ENCODE assay signal across 8 mouse cellular contexts in genomic region chr19:26607551-26608433, GRCm38 (mm10). TPM values are rescaled to one million over a fixed set of nuclear protein-coding genes. Genes with fewer than 3 reads are reported as not detected.
DNase-seq lines count a peak whose midpoint lies in the region; ATAC-seq and TF ChIP-seq lines count a peak whose summit lies in the region.

No protein-coding gene starts in this region.

- DNase-seq in 3T3-L1 (ENCODE audit: low read depth, low spot score) (peak; percentile 11), ES-CJ7 (ENCODE audit: low read depth, low spot score) (peak; percentile 33)
- DNase-seq in heart, embryonic 10.5 days (ENCODE audit: low spot score): peak; percentile 79
- no peak for DNase-seq in liver, embryonic 14.5 days (ENCODE audit: low read depth in 3 of 3, low spot score in 3 of 3)

- WGBS in embryonic facial prominence, embryonic 12.5 days: under 1% methylated on average over 39 of the region's 39 CpGs
- under 1% methylated on average over 39 of the region's 39 CpGs for WGBS in heart, embryonic 10.5 days
- WGBS in kidney, embryonic 15.5 days: 1% methylated on average over 39 of the region's 39 CpGs
- WGBS in liver, embryonic 14.5 days (ENCODE audit: insufficient replicate concordance): 5% methylated on average over 39 of the region's 39 CpGs
- WGBS in neural tube, embryonic 14.5 days: under 1% methylated on average over 38 of the region's 39 CpGs

- no peak for TF ChIP-seq EP300 in liver, embryonic 14.5 days (IDR thresholded peaks at IDR 0.05; ENCODE audit: low read depth)

- 0 out of 2 replicates have a peak, but pooled peaks cover 3% of the 10 kb centered on the region for H3K27me3 ChIP-seq in embryonic facial prominence, embryonic 12.5 days
- peaks cover 20% of the 10 kb centered on the region; the same call in 1 of the 2 replicates for H3K27me3 ChIP-seq in heart, embryonic 10.5 days (ENCODE audit: insufficient read depth, poor library complexity, severe bottlenecking)
- peaks cover 16% of the 10 kb centered on the region for H3K27me3 ChIP-seq in kidney, embryonic 15.5 days
- peaks cover 32% of the 10 kb centered on the region for H3K27me3 ChIP-seq in liver, embryonic 14.5 days (ENCODE audit: control insufficient read depth, insufficient read depth, low read length)
- H3K27me3 ChIP-seq in neural tube, embryonic 14.5 days (ENCODE audit: control insufficient read depth, insufficient read depth, low read length): peaks cover 10% of the 10 kb centered on the region

- ATAC-seq in embryonic facial prominence, embryonic 12.5 days (ENCODE audit: insufficient number of reproducible peaks, insufficient read depth, low FRiP score, low TSS enrichment): no peak
- ATAC-seq in kidney, embryonic 15.5 days (replicated peaks; ENCODE audit: low FRiP score): no peak
- ATAC-seq in liver, embryonic 14.5 days (ENCODE audit: insufficient read depth): no peak
- no peak for ATAC-seq in neural tube, embryonic 14.5 days (ENCODE audit: low read depth)
- no peak for ATAC-seq in megakaryocyte-erythroid progenitor cell, adult 5-6 weeks (replicated peaks; ENCODE audit: low FRiP score, low TSS enrichment, poor library complexity, severe bottlenecking)

- H3K9me3 ChIP-seq in embryonic facial prominence, embryonic 12.5 days: no peaks in the 10 kb centered on the region
- no peaks in the 10 kb centered on the region for H3K9me3 ChIP-seq in heart, embryonic 10.5 days
- H3K9me3 ChIP-seq in kidney, embryonic 15.5 days (replicated peaks): no peaks in the 10 kb centered on the region
- no peaks in the 10 kb centered on the region for H3K9me3 ChIP-seq in liver, embryonic 14.5 days (ENCODE audit: control insufficient read depth, low read length)
- no peaks in the 10 kb centered on the region for H3K9me3 ChIP-seq in neural tube, embryonic 14.5 days (ENCODE audit: control insufficient read depth, low read length)

- peak overlapping the region; percentile 64 for H3K4me3 ChIP-seq in embryonic facial prominence, embryonic 12.5 days
- peak overlapping the region; percentile 82 for H3K4me3 ChIP-seq in heart, embryonic 10.5 days
- H3K4me3 ChIP-seq in kidney, embryonic 15.5 days (replicated peaks): peak overlapping the region; percentile 74
- peak overlapping the region; percentile 56 to 66 for H3K4me3 ChIP-seq in liver, embryonic 14.5 days (ENCODE audit: insufficient read depth in 1 of 2, low read depth in 2 of 2, low read length in 2 of 2)
- H3K4me3 ChIP-seq in neural tube, embryonic 14.5 days (ENCODE audit: low read depth, low read length): peak overlapping the region; percentile 81

- peak overlapping the region; percentile 46 for H3K27ac ChIP-seq in embryonic facial prominence, embryonic 12.5 days
- H3K27ac ChIP-seq in heart, embryonic 10.5 days: peak overlapping the region; percentile 84
- H3K27ac ChIP-seq in kidney, embryonic 15.5 days: peak overlapping the region; percentile 95
- H3K27ac ChIP-seq in liver, embryonic 14.5 days: no peak overlapping the region
- H3K27ac ChIP-seq in neural tube, embryonic 14.5 days (ENCODE audit: low read depth, low read length): peak overlapping the region; percentile 40; the same call in 1 of the 2 replicates

- H3K9ac ChIP-seq in embryonic facial prominence, embryonic 12.5 days: peak overlapping the region; percentile 62
- H3K9ac ChIP-seq in kidney, embryonic 15.5 days: peak overlapping the region; percentile 60
- no peak overlapping the region for H3K9ac ChIP-seq in liver, embryonic 14.5 days (replicated peaks)
- H3K9ac ChIP-seq in neural tube, embryonic 14.5 days (replicated peaks; ENCODE audit: low read depth, low read length): peak overlapping the region; percentile 72

- TF ChIP-seq CTCF in liver, embryonic 14.5 days (IDR thresholded peaks at IDR 0.05; ENCODE audit: low read depth): no peak

- H3K36me3 ChIP-seq in embryonic facial prominence, embryonic 12.5 days: no peaks in the 10 kb centered on the region
- H3K36me3 ChIP-seq in heart, embryonic 10.5 days: no peaks in the 10 kb centered on the region
- no peaks in the 10 kb centered on the region for H3K36me3 ChIP-seq in kidney, embryonic 15.5 days
- no peaks in the 10 kb centered on the region for H3K36me3 ChIP-seq in liver, embryonic 14.5 days (replicated peaks; ENCODE audit: control insufficient read depth, insufficient read depth, low read depth)
- H3K36me3 ChIP-seq in neural tube, embryonic 14.5 days (ENCODE audit: control insufficient read depth, insufficient read depth, low read length): no peaks in the 10 kb centered on the region

- H3K4me2 ChIP-seq in embryonic facial prominence, embryonic 12.5 days (replicated peaks): peak overlapping the region; percentile 99
- peak overlapping the region; percentile 98 for H3K4me2 ChIP-seq in kidney, embryonic 15.5 days
- H3K4me2 ChIP-seq in liver, embryonic 14.5 days (ENCODE audit: low read depth): peak overlapping the region; percentile 93
- H3K4me2 ChIP-seq in neural tube, embryonic 14.5 days (ENCODE audit: low read depth, low read length): peak overlapping the region; percentile 98

- peaks cover 14% of the 10 kb centered on the region; the same call in 1 of the 2 replicates for H3K4me1 ChIP-seq in embryonic facial prominence, embryonic 12.5 days
- H3K4me1 ChIP-seq in heart, embryonic 10.5 days: 0 out of 2 replicates have a peak, but pooled peaks cover 11% of the 10 kb centered on the region
- H3K4me1 ChIP-seq in kidney, embryonic 15.5 days: peaks cover 25% of the 10 kb centered on the region
- H3K4me1 ChIP-seq in liver, embryonic 14.5 days (replicated peaks; ENCODE audit: control insufficient read depth in 2 of 2, insufficient read depth in 2 of 2, low read length in 1 of 2): peaks cover 0 to 11% of the 10 kb centered on the region in 2 experiments; a peak in 3 of 4 replicates
- peaks cover 8% of the 10 kb centered on the region for H3K4me1 ChIP-seq in neural tube, embryonic 14.5 days (ENCODE audit: control insufficient read depth, insufficient read depth, low read length)

RNA-seq across cellular contexts. Expression of gene Smarca2, which starts 2.9 kb away (rescaled TPM):
- polyA plus RNA-seq in embryonic facial prominence, embryonic 12.5 days (2016; fragmentation: Nextera tagmentation; extraction: Ambion mirVana): 75.4 and 80.7 TPM in 2 replicates
- polyA plus RNA-seq in heart, embryonic 10.5 days (2016; fragmentation: Nextera tagmentation; extraction: Ambion mirVana): 22.8 and 26.2 TPM in 2 replicates
- polyA plus RNA-seq in kidney, embryonic 15.5 days (2015; fragmentation: Nextera tagmentation; extraction: Ambion mirVana): 45.5 and 46.2 TPM in 2 replicates
- 3.0 and 5.3 TPM in 2 replicates for polyA plus RNA-seq in liver, embryonic 14.5 days (2012; rRNA removed)
- 2.0 and 3.3 TPM in 2 replicates for polyA plus RNA-seq in liver, embryonic 14.5 days (2014; fragmentation: Nextera tagmentation; extraction: Ambion mirVana)
- 121 and 128 TPM in 2 replicates for polyA plus RNA-seq in neural tube, embryonic 14.5 days (2014; fragmentation: Nextera tagmentation; extraction: Ambion mirVana)
- 38.6 and 42.1 TPM in 2 replicates for total RNA-seq in megakaryocyte-erythroid progenitor cell, adult 5-6 weeks (2014; fragmentation: Nextera tagmentation)
- 37.5 and 48.5 TPM in 2 replicates for total RNA-seq in megakaryocyte-erythroid progenitor cell, adult 5-6 weeks (2017)

Comparison
In these comparisons a context has a peak if more than half of its experiments do, and no peak if none do; other contexts are left out.
1. DNase-seq: peak in 3T3-L1 (single experiment), ES-CJ7 (single experiment) and heart, embryonic 10.5 days (single experiment); none in liver, embryonic 14.5 days (0 of 3).
2. Peak in every context shown above with its lines, with median percentiles within 50 percentile points of each other: H3K4me2 ChIP-seq and H3K4me3 ChIP-seq.